Mouse (Mus musculus): ENCODE results near the gene Gpr84.
A peak's percentile ranks its signal among the peaks of the same experiment; 100 is the strongest.

- TF ChIP-seq CTCF (IDR thresholded peaks at IDR 0.05; ENCODE audit: low read depth) (peak; percentile 91), EP300 (optimal IDR thresholded peaks at IDR 0.05) (no peak)
These were observed 42.4 kb upstream of the Gpr84 start for GRCm38 (mm10) chr15:103352856-103353255.

Measured in stomach, postnatal 0 days (tissue).